Mouse (Mus musculus) G1E (cell line): Measurements from ENCODE around the gene Mgat2.

Experiments used
- CTCF ChIP-seq: IDR thresholded peaks from 2 replicates; pipeline ENCODE4 v1.5.1; 2012; ENCODE audit warnings: low read depth, low read length, inconsistent platforms, mixed read lengths
- GATA1 ChIP-seq: IDR thresholded peaks from 2 replicates; pipeline ENCODE4 v1.6.1; 2012; ENCODE audit warnings: borderline replicate concordance, low read length, inconsistent platforms, mixed read lengths
- POLR2AphosphoS5 ChIP-seq: IDR thresholded peaks from 2 replicates; pipeline ENCODE4 v1.6.1; 2012; ENCODE audit warnings: low read depth, low read length, inconsistent platforms; ENCODE audit not compliant: insufficient replicate concordance
- TAL1 ChIP-seq: conservative IDR thresholded peaks from 2 replicates; pipeline ENCODE4 v1.6.1; 2012; ENCODE audit warnings: low read depth, low read length, inconsistent platforms, mixed read lengths

- TF ChIP-seq POLR2AphosphoS5 (no peak), CTCF (no peak), TAL1 (no peak), GATA1 (no peak)
These were observed 44.1 kb upstream of the Mgat2 start for GRCm38 (mm10) chr12:69139841-69140240.
